Mouse (Mus musculus): ENCODE results near the gene Olfr698.

DNA sequence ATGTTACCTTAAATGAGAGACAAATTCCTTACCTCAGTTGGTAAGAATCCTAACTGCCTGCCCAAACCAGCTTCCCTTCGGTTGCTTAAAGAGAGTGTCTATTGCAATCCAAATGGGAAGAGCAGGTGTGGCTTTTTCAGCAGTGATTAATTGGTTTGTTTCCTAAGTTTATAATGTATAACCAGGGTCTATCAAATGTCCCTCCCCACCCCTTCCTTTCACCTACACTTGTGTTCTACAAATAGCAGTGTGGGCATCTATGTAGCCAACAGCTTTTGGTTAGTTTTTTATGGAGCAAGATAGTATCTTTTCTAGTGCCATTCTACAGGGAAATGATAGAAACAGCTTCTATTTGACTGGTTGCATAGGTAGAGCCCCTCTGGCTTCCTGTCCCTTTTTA is 12.9 kb downstream of the Olfr698 start, which contains the start of gene Olfr697:
- TF ChIP-seq CTCF (IDR thresholded peaks at IDR 0.05; ENCODE audit: extremely low read depth, insufficient read length, insufficient replicate concordance, low read depth, low read length): no peak
- TF ChIP-seq POLR2A (IDR thresholded peaks at IDR 0.05; ENCODE audit: low read depth, low read length): no peak

All from small intestine, adult 2 months (tissue).